Mouse (Mus musculus): ENCODE results near the gene Banp. TPM values are rescaled to one million over a fixed set of nuclear protein-coding genes. Genes with fewer than 3 reads are reported as not detected.
A peak's percentile ranks its signal among the peaks of the same experiment; 100 is the strongest.

Banp gene
- polyA plus RNA-seq, 1 experiment from 2014 or later = 43.8 TPM

DNA sequence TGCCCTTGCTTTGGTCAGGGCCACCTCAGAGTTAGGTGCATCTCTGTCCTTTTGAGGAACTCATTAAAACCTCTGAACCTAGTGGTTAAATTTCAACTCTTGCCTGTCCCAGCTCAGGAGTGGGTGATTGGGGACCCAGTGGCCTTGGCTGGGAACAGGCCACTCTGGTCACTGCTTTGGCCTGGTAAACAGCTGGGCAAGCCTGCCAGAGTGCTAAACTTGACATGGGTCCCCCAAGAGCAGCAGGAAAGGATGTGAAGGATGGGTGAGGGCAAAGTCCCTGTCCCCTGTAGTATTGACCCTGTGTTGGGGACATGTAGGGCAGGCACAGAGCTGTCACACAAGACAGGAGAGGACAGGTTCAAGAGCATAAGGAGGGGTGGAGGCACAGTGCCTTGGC lies 4.7 kb upstream of the Banp start, which contains the start of gene Car5a:
Gene Car5a, minus strand, starts transcription at position 74 of the 400 bp plus-strand sequence.
- no peak within 1 kb of the TSS for H3K9ac ChIP-seq
- H3K9me3 ChIP-seq (ENCODE audit: low read depth, low read length) = no peaks in the 10 kb centered on the region
- ATAC-seq (ENCODE audit: insufficient read depth) = no peak
- TF ChIP-seq CTCF (IDR thresholded peaks at IDR 0.05; ENCODE audit: low read depth) = no peak
- H3K4me1 ChIP-seq (ENCODE audit: insufficient read depth) = peaks cover 15% of the 10 kb centered on the region
- no peak within 1 kb of the TSS for H3K27ac ChIP-seq (ENCODE audit: low read depth)
- H3K27me3 ChIP-seq (ENCODE audit: insufficient read depth, low read length) = no peaks in the 10 kb centered on the region
- no peak within 1 kb of the TSS for H3K4me2 ChIP-seq
- H3K36me3 ChIP-seq (ENCODE audit: insufficient read depth) = no peaks in the 10 kb centered on the region
- DNase-seq = no peak
- no peak within 1 kb of the TSS for H3K4me3 ChIP-seq (ENCODE audit: low read depth, low read length)

DNA sequence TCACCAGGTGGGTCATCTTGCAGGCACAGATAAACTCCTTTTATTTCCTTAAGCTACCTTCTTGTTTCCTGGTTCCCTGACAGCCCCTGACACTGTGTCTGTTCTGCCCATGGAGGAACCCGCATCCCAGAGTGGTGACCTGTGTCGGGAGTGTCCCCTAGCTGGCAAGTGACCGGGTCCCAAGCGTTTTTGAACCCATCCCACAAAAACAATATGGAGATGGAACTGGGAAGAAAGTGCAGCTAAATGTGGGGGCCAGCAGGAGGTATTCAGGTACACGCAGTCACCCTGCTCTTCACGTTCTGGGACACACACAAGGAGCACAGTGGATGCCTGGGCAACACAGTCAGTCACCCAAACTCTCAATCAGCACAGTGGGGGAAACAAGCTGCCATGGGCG lies 3.2 kb upstream of the Banp start:
- no peak overlapping the region for H3K27ac ChIP-seq (ENCODE audit: low read depth)
- no peak for DNase-seq
- H3K4me3 ChIP-seq (ENCODE audit: low read depth, low read length) = no peak overlapping the region
- TF ChIP-seq CTCF (IDR thresholded peaks at IDR 0.05; ENCODE audit: low read depth) = no peak
- H3K36me3 ChIP-seq (ENCODE audit: insufficient read depth) = no peaks in the 10 kb centered on the region
- H3K9me3 ChIP-seq (ENCODE audit: low read depth, low read length) = no peaks in the 10 kb centered on the region
- H3K4me1 ChIP-seq (ENCODE audit: insufficient read depth) = peaks cover 15% of the 10 kb centered on the region
- no peaks in the 10 kb centered on the region for H3K27me3 ChIP-seq (ENCODE audit: insufficient read depth, low read length)
- H3K4me2 ChIP-seq = no peak overlapping the region
- H3K9ac ChIP-seq = no peak overlapping the region
- no peak for ATAC-seq (ENCODE audit: insufficient read depth)
- 80% methylated on average over 7 of the region's 7 CpGs for WGBS

DNA sequence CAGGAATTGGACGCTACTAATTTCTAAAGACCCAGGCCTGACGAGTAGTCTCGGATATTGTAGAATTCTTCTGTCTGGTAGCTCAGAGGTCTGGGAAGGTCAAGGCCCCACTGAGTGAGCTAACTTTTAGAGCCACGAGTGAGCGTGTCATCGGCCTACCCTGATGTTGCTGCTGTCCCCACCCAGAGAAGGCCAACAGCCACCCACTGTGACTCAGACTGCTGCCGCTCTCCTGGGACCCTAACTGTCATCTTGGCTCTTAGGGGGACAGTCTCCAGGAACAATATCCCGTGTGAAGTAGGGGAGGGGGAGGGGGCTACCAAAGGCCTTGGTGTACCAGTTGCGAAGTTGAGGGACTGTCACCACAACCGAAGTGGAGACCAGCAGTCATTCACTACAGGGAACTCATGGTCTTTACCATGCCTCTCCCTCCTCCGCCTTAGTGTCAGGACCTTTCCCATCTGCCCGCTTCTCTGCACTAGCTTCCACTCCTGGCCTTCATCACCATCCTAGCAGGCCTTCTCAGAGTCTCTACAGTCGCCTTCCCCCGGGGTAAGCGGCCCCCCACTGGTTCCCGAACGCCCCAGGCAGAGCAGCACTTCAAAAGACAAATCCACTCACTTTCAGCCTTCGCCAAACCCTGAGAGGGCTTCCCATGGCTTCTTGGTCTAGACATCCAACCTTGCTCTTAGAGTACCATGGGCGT lies 2.4 kb upstream of the Banp start:
- no peak for TF ChIP-seq CTCF (IDR thresholded peaks at IDR 0.05; ENCODE audit: low read depth)
- no peaks in the 10 kb centered on the region for H3K27me3 ChIP-seq (ENCODE audit: insufficient read depth, low read length)
- H3K9me3 ChIP-seq (ENCODE audit: low read depth, low read length) = no peaks in the 10 kb centered on the region
- peaks cover 21% of the 10 kb centered on the region for H3K4me1 ChIP-seq (ENCODE audit: insufficient read depth)
- no peak for DNase-seq
- ATAC-seq (ENCODE audit: insufficient read depth) = no peak
- H3K27ac ChIP-seq (ENCODE audit: low read depth) = peak overlapping the region; percentile 91
- WGBS = 27% methylated on average over 19 of the region's 19 CpGs
- peak overlapping the region; percentile 37 for H3K4me3 ChIP-seq (ENCODE audit: low read depth, low read length)
- H3K9ac ChIP-seq = peak overlapping the region; percentile 59
- no peaks in the 10 kb centered on the region for H3K36me3 ChIP-seq (ENCODE audit: insufficient read depth)
- peak overlapping the region; percentile 78 for H3K4me2 ChIP-seq

DNA sequence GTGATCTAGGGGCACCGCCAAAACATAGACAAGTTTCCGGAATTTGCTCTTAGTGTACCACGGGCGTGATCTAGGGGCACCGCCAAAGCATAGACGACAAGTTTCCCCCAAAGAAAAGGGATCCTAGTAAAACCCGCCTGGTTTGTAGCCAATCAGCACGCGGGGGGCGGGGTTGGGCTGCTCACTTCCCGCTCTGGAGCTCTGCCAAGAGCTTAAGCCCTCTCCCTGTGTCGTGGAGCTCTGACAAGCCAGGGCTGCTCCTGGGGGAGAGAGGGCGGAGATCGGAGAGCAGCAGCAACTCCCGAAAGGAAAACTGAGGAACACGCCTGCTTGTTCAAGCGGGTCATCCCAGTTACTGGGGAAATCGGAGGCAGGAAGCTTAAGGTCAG lies 1.8 kb upstream of the Banp start:
- peak; percentile 40 for ATAC-seq (ENCODE audit: insufficient read depth)
- no peak for TF ChIP-seq CTCF (IDR thresholded peaks at IDR 0.05; ENCODE audit: low read depth)
- WGBS = under 1% methylated on average over 18 of the region's 18 CpGs

DNA sequence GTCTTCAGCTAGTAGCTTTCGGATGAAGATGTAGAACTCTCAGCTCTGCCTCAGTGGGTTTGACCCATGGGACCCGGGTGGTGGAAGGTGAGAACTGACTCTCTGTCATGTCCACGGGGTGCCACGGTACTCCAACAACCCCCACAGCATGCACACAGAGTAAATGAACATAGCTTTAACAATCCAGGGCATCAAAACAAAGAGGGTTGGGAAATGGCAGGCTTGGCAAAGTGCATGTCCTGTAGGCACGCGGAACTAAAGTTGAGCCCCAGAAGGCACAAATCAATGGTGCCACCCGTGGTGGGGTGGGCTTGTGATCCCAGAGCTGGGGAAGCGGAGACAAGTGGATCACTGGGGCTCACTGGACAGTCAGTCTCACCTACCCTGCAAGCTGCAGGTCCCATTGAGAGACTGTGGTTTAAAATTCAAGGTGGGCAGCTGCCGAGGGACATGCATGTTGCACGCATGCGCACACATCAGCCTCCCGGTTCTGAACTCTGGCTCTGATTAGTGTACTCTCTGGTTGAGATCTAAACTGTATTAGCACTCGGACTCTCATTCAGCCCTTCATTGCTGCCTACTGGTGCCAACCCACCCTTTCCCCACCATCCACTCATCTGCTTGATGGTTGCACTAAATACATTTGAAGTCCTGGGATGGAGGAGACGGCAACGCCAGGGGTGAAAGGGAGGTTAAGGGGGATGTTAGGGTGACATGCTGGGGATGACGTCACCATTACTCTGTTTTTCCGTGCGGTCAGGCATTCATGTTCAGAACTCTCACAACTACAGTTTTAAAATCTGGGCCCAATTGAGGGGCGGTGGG lies 1.0 kb upstream of the Banp start:
- no peak for TF ChIP-seq CTCF (IDR thresholded peaks at IDR 0.05; ENCODE audit: low read depth)
- peak overlapping the region; percentile 78 for H3K4me2 ChIP-seq
- no peak for DNase-seq
- 59% methylated on average over 19 of the region's 19 CpGs for WGBS
- H3K27me3 ChIP-seq (ENCODE audit: insufficient read depth, low read length) = no peaks in the 10 kb centered on the region
- ATAC-seq (ENCODE audit: insufficient read depth) = no peak
- no peaks in the 10 kb centered on the region for H3K9me3 ChIP-seq (ENCODE audit: low read depth, low read length)
- peak overlapping the region; percentile 37 for H3K4me3 ChIP-seq (ENCODE audit: low read depth, low read length)
- H3K9ac ChIP-seq = peak overlapping the region; percentile 59
- H3K27ac ChIP-seq (ENCODE audit: low read depth) = peak overlapping the region; percentile 91
- peaks cover 26% of the 10 kb centered on the region for H3K4me1 ChIP-seq (ENCODE audit: insufficient read depth)
- peaks cover 13% of the 10 kb centered on the region; the same call in 1 of the 2 replicates for H3K36me3 ChIP-seq (ENCODE audit: insufficient read depth)

More for the DNA sequence above, 1.8 kb upstream of the Banp start:
- H3K4me1 ChIP-seq (ENCODE audit: insufficient read depth) = peaks cover 26% of the 10 kb centered on the region
- peak overlapping the region; percentile 91 for H3K27ac ChIP-seq (ENCODE audit: low read depth)
- H3K27me3 ChIP-seq (ENCODE audit: insufficient read depth, low read length) = no peaks in the 10 kb centered on the region
- H3K4me3 ChIP-seq (ENCODE audit: low read depth, low read length) = peak overlapping the region; percentile 37
- H3K9ac ChIP-seq = peak overlapping the region; percentile 59
- peak overlapping the region; percentile 78 for H3K4me2 ChIP-seq
- H3K9me3 ChIP-seq (ENCODE audit: low read depth, low read length) = no peaks in the 10 kb centered on the region
- DNase-seq = peak; percentile 99
- H3K36me3 ChIP-seq (ENCODE audit: insufficient read depth) = peaks cover 5% of the 10 kb centered on the region; the same call in 1 of the 2 replicates

DNA sequence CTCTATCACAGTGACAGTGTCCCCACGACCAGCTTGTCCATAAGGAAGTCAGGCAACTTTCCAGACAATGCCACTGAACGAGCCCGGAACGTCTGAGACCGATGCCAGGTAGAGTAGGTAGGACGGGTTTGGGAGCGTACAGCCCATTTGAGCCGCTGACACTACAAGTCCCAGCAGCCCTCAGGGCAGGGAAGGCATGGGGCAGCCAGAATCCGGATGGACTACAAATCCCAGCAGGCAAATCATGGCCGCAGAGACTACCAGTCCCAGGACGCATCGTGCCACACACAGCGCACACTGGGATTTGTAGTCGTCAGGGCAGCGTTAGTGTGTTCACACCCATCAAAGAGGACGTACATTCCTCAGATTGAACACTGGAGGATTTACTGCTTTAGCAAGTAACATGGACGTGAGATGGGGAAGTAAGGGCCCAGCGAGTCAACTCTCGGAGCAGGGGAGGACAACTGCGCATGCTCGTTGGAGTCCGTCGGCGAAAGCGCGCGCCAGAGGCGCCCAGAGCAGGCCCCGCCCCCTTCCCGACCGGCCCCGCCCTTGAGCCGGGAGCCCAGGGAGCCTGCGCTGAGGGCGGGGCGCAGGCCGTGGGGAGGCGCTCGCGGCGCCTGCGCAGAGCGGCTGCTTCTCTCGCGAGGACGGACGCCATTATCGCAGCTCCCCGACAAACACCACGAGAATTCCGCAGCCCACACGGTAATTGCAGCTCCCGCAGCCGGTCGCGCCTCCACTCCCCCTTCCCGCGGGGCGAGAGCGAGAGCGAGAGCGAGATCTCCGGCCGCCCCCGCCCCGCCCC lies 595 bp downstream of the Banp start:
- peak; percentile 95 for ATAC-seq (ENCODE audit: insufficient read depth)
- DNase-seq = peak; percentile 99
- peak overlapping the region; percentile 98 for H3K9ac ChIP-seq
- H3K27ac ChIP-seq (ENCODE audit: low read depth) = peak overlapping the region; percentile 96
- H3K9me3 ChIP-seq (ENCODE audit: low read depth, low read length) = no peaks in the 10 kb centered on the region
- H3K36me3 ChIP-seq (ENCODE audit: insufficient read depth) = peaks cover 29% of the 10 kb centered on the region
- under 1% methylated on average over 59 of the region's 66 CpGs for WGBS
- peaks cover 26% of the 10 kb centered on the region for H3K4me1 ChIP-seq (ENCODE audit: insufficient read depth)
- peak overlapping the region; percentile 95 for H3K4me3 ChIP-seq (ENCODE audit: low read depth, low read length)
- TF ChIP-seq CTCF (IDR thresholded peaks at IDR 0.05; ENCODE audit: low read depth) = no peak
- H3K4me2 ChIP-seq = peak overlapping the region; percentile 80
- no peaks in the 10 kb centered on the region for H3K27me3 ChIP-seq (ENCODE audit: insufficient read depth, low read length)

Measured in lung, embryonic 14.5 days (tissue).